Mouse (Mus musculus) heart, embryonic 15.5 days (tissue): Measurements from ENCODE around the gene Hoxd3. TPM values are rescaled to one million over a fixed set of nuclear protein-coding genes. Genes with fewer than 3 reads are reported as not detected.

Source experiments
- ATAC-seq: fragments of 200-750 bp; cut with Nextera tagmentation; replicated peaks from 2 replicates; pipeline ENCODE4 v1.8.0; 2017; ENCODE audit warnings: low read depth, moderate TSS enrichment; ENCODE audit not compliant: insufficient number of reproducible peaks, insufficient read depth, low FRiP score
- H3K27ac ChIP-seq: fragments of 300-500 bp; sonication (generic); 2 replicates; pipeline ENCODE4 v1.5.1; 2015; ENCODE audit warnings: mild to moderate bottlenecking, inconsistent platforms
- H3K27me3 ChIP-seq: fragments of 300-500 bp; sonication (generic); 2 replicates; pipeline ENCODE4 v1.6.1; 2015; ENCODE audit warnings: inconsistent platforms
- H3K36me3 ChIP-seq: fragments of 300-500 bp; sonication (generic); 2 replicates; pipeline ENCODE4 v1.6.1; 2015; ENCODE audit warnings: mild to moderate bottlenecking, inconsistent platforms
- H3K4me1 ChIP-seq: fragments of 300-500 bp; sonication (generic); replicated peaks from 2 replicates; pipeline ENCODE4 v1.6.1; 2015; ENCODE audit warnings: inconsistent platforms
- H3K4me2 ChIP-seq: fragments of 300-500 bp; sonication (generic); 2 replicates; pipeline ENCODE4 v1.6.1; 2015; ENCODE audit warnings: inconsistent platforms, mild to moderate bottlenecking, moderate library complexity
- H3K4me3 ChIP-seq: fragments of 300-500 bp; sonication (generic); 2 replicates; pipeline ENCODE4 v1.5.1; 2015; ENCODE audit warnings: mild to moderate bottlenecking, inconsistent platforms
- H3K9ac ChIP-seq: fragments of 300-500 bp; sonication (generic); 2 replicates; pipeline ENCODE4 v1.6.1; 2015; ENCODE audit warnings: mild to moderate bottlenecking, inconsistent platforms
- H3K9me3 ChIP-seq: fragments of 300-500 bp; sonication (generic); replicated peaks from 2 replicates; pipeline ENCODE4 v1.6.1; 2016; ENCODE audit warnings: inconsistent platforms
- WGBS: fragments of 180-500 bp; shearing (Covaris S2); methylation state at CpG from one replicate; pipeline ENCODE4 v1.1.7; 2015; ENCODE audit warnings: mixed read lengths; 5-methylcytosine and 5-hydroxymethylcytosine counted together
- polyA plus RNA-seq: library from polyadenylated mRNA; unstranded; fragments of >200 nt; fragmentation: Nextera tagmentation; extraction: Ambion mirVana; gene quantifications from 2 replicates; pipeline ENCODE4 v1.2.1, GENCODE M21; 2015

Gene Hoxd3
- polyA plus RNA-seq, 1 experiment from 2014 or later, result 0.29 TPM

- ATAC-seq, result no peak
- Histone ChIP-seq H3K9me3 (no peaks in the 10 kb centered on the region), H3K4me3 (no peak overlapping the region), H3K4me1 (peaks cover 11% of the 10 kb centered on the region), H3K27me3 (peaks cover 98% of the 10 kb centered on the region), H3K36me3 (no peaks in the 10 kb centered on the region), H3K27ac (no peak overlapping the region), H3K4me2 (no peak overlapping the region), H3K9ac (no peak overlapping the region)
These were observed 30.2 kb downstream of the Hoxd3 start for GRCm38 (mm10) chr2:74741979-74742277.

GRCm38 (mm10) chr2:74745540-74746297 is 34.0 kb downstream of the Hoxd3 start:
- H3K27ac ChIP-seq, result no peak overlapping the region
- H3K36me3 ChIP-seq, result no peaks in the 10 kb centered on the region
- no peaks in the 10 kb centered on the region for H3K9me3 ChIP-seq
- no peak overlapping the region for H3K4me2 ChIP-seq
- H3K27me3 ChIP-seq, result peaks cover 98% of the 10 kb centered on the region
- 0 out of 2 replicates have a peak overlapping the region, but pooled peaks have one; percentile 19 for H3K4me3 ChIP-seq
- WGBS, result 8% methylated on average over 6 of the region's 6 CpGs
- H3K4me1 ChIP-seq, result peaks cover 18% of the 10 kb centered on the region
- no peak overlapping the region for H3K9ac ChIP-seq
- ATAC-seq, result no peak

GRCm38 (mm10) chr2:74746298-74746921 is 34.7 kb downstream of the Hoxd3 start:
- ATAC-seq, result no peak
- Histone ChIP-seq H3K27ac (no peak overlapping the region), H3K9ac (no peak overlapping the region), H3K4me1 (peaks cover 17% of the 10 kb centered on the region), H3K4me2 (peak overlapping the region; percentile 33; the same call in 1 of the 2 replicates), H3K4me3 (peak overlapping the region; percentile 19; the same call in 1 of the 2 replicates), H3K36me3 (no peaks in the 10 kb centered on the region), H3K27me3 (peaks cover 99% of the 10 kb centered on the region), H3K9me3 (no peaks in the 10 kb centered on the region)
- WGBS, result 2% methylated on average over 58 of the region's 58 CpGs

GRCm38 (mm10) chr2:74747006-74747405 is 35.3 kb downstream of the Hoxd3 start:
- Histone ChIP-seq H3K9ac (no peak overlapping the region), H3K27me3 (peaks cover 99% of the 10 kb centered on the region), H3K4me2 (peak overlapping the region; percentile 33; the same call in 1 of the 2 replicates), H3K9me3 (no peaks in the 10 kb centered on the region), H3K27ac (no peak overlapping the region), H3K4me3 (peak overlapping the region; percentile 19; the same call in 1 of the 2 replicates), H3K36me3 (no peaks in the 10 kb centered on the region), H3K4me1 (peaks cover 17% of the 10 kb centered on the region)
- ATAC-seq, result no peak
- WGBS, result 6% methylated on average over 24 of the region's 24 CpGs

GRCm38 (mm10) chr2:74747661-74748141 is 36.0 kb downstream of the Hoxd3 start:
- Histone ChIP-seq H3K9ac (no peak overlapping the region), H3K4me2 (no peak overlapping the region), H3K27ac (no peak overlapping the region), H3K36me3 (no peaks in the 10 kb centered on the region), H3K9me3 (no peaks in the 10 kb centered on the region), H3K4me1 (peaks cover 20% of the 10 kb centered on the region), H3K27me3 (peaks cover 99% of the 10 kb centered on the region), H3K4me3 (no peak overlapping the region)
- WGBS, result 16% methylated on average over 11 of the region's 11 CpGs
- ATAC-seq, result no peak

GRCm38 (mm10) chr2:74748436-74748995 is 36.8 kb downstream of the Hoxd3 start:
- Histone ChIP-seq H3K36me3 (no peaks in the 10 kb centered on the region), H3K4me3 (no peak overlapping the region), H3K27ac (no peak overlapping the region), H3K27me3 (peaks cover 100% of the 10 kb centered on the region), H3K9ac (no peak overlapping the region), H3K9me3 (no peaks in the 10 kb centered on the region), H3K4me2 (no peak overlapping the region), H3K4me1 (peaks cover 27% of the 10 kb centered on the region)
- no peak for ATAC-seq
- 14% methylated on average over 9 of the region's 9 CpGs for WGBS

- Histone ChIP-seq H3K27me3 (peaks cover 100% of the 10 kb centered on the region), H3K4me3 (peak overlapping the region; percentile 34), H3K9ac (no peak overlapping the region), H3K9me3 (no peaks in the 10 kb centered on the region), H3K27ac (no peak overlapping the region), H3K36me3 (no peaks in the 10 kb centered on the region), H3K4me1 (peaks cover 27% of the 10 kb centered on the region), H3K4me2 (peak overlapping the region; percentile 54)
- ATAC-seq, result no peak
- WGBS, result under 1% methylated on average over 47 of the region's 47 CpGs
These were observed 37.8 kb downstream of the Hoxd3 start for GRCm38 (mm10) chr2:74749337-74750121.

GRCm38 (mm10) chr2:74750731-74751250 is 39.1 kb downstream of the Hoxd3 start:
- peaks cover 27% of the 10 kb centered on the region for H3K4me1 ChIP-seq
- H3K9me3 ChIP-seq, result no peaks in the 10 kb centered on the region
- WGBS, result 40% methylated on average over 5 of the region's 5 CpGs
- peaks cover 98% of the 10 kb centered on the region for H3K27me3 ChIP-seq
- ATAC-seq, result no peak
- H3K36me3 ChIP-seq, result no peaks in the 10 kb centered on the region
- no peak overlapping the region for H3K4me3 ChIP-seq
- no peak overlapping the region for H3K27ac ChIP-seq
- H3K4me2 ChIP-seq, result no peak overlapping the region
- no peak overlapping the region for H3K9ac ChIP-seq

- ATAC-seq, result no peak
- H3K27me3 ChIP-seq, result peaks cover 95% of the 10 kb centered on the region
- H3K9me3 ChIP-seq, result no peaks in the 10 kb centered on the region
- H3K4me2 ChIP-seq, result no peak overlapping the region
- H3K27ac ChIP-seq, result no peak overlapping the region
- no peak overlapping the region for H3K4me3 ChIP-seq
- H3K36me3 ChIP-seq, result no peaks in the 10 kb centered on the region
- peaks cover 22% of the 10 kb centered on the region for H3K4me1 ChIP-seq
- H3K9ac ChIP-seq, result no peak overlapping the region
- 89% methylated on average over 1 of the region's 1 CpGs for WGBS
These were observed 40.1 kb downstream of the Hoxd3 start for GRCm38 (mm10) chr2:74751861-74752260.

- Histone ChIP-seq H3K4me3 (peak overlapping the region; percentile 39), H3K27me3 (peaks cover 92% of the 10 kb centered on the region), H3K9me3 (no peaks in the 10 kb centered on the region), H3K27ac (no peak overlapping the region), H3K4me2 (peak overlapping the region; percentile 59), H3K4me1 (peaks cover 20% of the 10 kb centered on the region), H3K36me3 (no peaks in the 10 kb centered on the region), H3K9ac (0 out of 2 replicates have a peak overlapping the region, but pooled peaks have one; percentile 18)
- WGBS, result 4% methylated on average over 45 of the region's 45 CpGs
- ATAC-seq, result no peak
These were observed 40.9 kb downstream of the Hoxd3 start for GRCm38 (mm10) chr2:74752431-74753174.
